Mouse (Mus musculus) adipocyte (in vitro differentiated cells): ENCODE results near the gene Arnt2.

Source experiments
- DNase-seq: peaks from one replicate; pipeline ENCODE4 v3.0.0-alpha.2; 2016; ENCODE audit warnings: low spot score

Arnt2 gene

GRCm38 (mm10) chr7:84397320-84397719 is 12.7 kb downstream of the Arnt2 start:
- DNase-seq: no peak

DNA sequence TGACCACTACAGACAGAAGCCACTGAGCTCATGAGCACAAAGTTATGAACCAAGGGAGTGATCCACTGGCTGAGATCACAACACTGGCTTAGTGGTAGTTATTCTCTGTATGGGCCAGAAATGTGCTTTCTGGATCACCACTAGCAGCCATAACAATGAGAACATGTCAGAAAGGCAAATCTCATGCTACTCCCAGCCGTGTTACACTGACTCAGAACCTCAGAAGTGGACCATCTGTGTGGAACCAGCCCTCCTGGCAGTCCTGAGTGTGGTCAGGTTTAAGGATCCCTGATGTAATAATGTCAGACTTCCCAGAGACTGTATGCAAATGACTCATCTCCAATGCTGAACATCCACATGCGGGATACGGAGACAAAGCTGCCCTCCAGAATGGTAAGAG is 13.4 kb downstream of the Arnt2 start:
- DNase-seq: no peak

- no peak for DNase-seq
Measured at GRCm38 (mm10) chr7:84387826-84388225, 22.1 kb downstream of the Arnt2 start.

DNA sequence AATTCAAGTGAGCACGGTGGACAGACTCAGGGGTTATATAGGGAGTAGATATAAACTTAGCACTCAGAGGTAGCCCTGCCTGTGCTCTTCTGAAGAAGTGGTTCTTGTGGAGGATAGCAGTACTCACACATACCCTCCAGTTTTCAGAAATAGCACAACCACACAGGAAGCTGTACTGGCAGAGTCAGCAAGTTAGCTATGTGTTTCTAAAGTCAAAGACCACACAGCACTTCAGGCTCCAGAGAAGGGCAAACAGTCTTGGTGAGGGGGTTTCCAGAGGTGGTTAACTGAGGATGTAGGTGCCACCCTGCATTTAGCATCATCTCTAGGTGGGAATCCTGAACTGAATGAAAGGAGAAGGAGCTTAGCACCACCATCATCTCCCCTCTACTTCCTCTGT is 23.5 kb downstream of the Arnt2 start:
- DNase-seq: no peak

GRCm38 (mm10) chr7:84384778-84385177 is 25.2 kb downstream of the Arnt2 start:
- DNase-seq: no peak

DNA sequence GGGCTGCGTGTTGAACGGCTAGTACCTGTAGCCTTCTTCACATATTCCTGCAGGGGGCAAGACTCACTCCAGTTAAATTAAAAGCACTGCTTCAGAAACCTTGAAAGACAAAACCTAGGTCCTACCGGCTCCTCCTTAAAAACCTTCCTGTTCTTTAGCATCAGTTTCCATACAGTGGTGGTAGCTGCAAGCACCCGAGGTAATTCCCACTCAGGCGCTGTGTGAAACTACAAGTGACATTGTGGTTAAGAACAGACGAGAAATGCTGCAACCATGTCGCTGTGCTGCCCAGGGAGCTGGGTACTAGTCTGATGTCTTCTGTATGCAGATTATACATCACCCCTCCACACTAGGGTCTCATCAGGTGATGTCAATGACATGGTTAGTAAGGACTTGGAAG is 25.9 kb downstream of the Arnt2 start:
- no peak for DNase-seq

GRCm38 (mm10) chr7:84382346-84382745 is 27.6 kb downstream of the Arnt2 start:
- no peak for DNase-seq

DNA sequence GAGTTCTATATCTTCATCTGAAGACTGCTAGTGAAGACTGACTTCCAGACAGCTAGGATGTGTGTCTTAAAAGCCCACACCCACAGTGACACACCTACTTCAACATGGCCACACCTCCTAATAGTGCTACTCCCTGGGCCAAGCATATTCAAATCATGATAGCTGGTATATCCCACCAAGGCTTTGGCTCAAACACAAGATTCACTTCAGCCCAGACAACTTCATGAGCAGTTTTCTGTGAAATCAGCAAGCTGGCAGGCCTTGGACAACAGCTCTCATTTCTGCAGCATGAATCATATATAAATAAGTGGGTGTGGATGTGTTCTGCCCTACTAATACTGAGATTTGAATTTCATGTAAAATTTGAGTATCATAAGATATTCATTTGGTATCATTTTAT is 29.2 kb downstream of the Arnt2 start:
- DNase-seq: no peak

DNA sequence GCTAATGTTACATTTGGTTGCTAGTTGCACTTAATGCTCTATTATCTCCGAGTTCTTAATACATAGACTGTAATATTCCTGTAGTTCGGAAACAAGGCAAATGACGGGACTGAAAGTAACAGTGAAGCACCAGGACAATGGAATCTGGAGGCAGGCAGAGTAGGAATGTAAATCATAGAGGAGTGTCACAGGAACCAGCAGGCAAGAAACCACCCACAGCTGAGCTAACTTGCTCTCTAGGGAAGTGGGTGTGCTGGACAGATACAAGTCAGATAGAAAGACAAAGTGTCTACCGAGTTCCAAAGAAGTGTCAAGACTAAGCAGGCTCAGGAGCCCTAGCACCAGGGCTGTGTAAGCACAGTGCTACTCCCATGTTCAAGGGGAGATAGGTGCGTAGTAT is 32.6 kb downstream of the Arnt2 start:
- no peak for DNase-seq

DNA sequence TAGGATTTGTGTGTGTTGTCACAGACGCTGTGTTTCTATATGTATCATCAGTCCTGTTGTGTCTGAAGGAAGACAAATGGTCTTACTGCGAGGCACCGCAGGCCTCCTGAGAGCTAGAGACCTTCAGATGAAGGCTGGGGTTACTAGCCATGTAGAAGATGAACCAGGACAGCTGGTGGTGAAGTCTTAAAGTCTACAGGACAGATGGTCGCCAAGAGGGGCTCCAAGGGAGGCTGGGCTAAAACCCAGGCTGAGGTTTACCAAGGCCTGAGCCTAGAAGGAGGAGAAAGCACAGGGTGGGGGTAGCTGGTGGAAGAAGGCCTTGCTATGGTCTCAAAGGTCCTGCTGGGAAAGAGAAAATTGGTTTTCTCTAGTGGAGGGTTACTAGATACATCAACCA is 36.3 kb downstream of the Arnt2 start:
- no peak for DNase-seq

- DNase-seq: no peak
Measured at GRCm38 (mm10) chr7:84372871-84373270, 37.1 kb downstream of the Arnt2 start.

DNA sequence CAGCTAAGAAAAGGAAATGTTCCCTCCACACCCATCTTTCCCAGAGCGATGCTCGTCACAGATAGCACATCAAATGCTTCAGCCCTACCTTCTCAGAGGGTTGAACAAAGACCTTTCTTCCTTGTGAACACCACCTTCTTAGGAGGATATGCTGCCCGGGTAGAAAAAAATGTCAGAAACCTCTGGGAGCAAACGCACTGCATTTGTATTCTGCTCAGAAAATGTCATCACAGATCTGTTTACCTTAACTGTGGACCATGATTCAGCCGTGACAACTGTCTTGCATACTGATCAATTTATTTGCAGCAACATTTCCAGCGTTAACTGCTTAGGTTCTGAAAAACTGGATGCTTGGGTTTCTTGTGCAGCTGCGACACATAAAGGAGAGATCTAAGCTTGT is 37.7 kb downstream of the Arnt2 start:
- DNase-seq: no peak

DNA sequence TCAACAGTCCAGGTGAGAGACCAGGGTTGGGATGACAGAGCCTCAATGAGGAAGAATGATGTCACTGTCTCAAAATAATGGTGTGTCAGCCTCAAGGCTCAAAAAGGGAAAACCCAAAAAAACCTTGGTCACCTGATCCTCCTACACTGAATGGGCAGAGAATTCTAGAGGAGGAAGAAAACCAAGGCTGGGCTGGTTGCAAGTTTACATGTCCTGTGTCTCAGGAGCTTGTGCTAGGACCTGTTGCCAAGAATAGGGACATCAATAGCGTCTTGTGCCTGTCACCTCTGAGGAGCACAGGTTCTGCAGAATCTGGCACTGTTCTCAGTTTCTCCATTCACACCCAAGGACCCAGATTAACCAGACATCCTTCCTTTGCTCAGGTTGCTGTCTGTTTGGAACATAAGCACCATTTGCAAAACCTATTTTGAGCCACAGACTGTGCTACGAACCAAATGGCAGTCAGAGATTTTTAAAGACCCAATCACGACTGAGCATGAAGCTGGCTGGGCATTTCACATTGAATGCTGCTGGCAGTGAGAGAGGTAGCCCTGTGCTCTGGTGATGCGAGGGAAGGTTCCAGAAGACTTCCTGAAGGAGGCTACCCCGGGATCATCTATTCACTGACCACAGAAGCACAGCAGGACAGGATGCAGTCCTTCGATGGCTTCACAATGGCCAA is 38.9 kb downstream of the Arnt2 start:
- no peak for DNase-seq

- DNase-seq: no peak
Measured at GRCm38 (mm10) chr7:84366251-84366650, 43.7 kb downstream of the Arnt2 start.

- no peak for DNase-seq
Measured at GRCm38 (mm10) chr7:84362711-84363110, 47.3 kb downstream of the Arnt2 start.

GRCm38 (mm10) chr7:84361086-84361684 is 48.8 kb downstream of the Arnt2 start:
- DNase-seq: no peak

- DNase-seq: peak; percentile 21
Measured at GRCm38 (mm10) chr7:84358426-84358825, 51.5 kb downstream of the Arnt2 start.

DNA sequence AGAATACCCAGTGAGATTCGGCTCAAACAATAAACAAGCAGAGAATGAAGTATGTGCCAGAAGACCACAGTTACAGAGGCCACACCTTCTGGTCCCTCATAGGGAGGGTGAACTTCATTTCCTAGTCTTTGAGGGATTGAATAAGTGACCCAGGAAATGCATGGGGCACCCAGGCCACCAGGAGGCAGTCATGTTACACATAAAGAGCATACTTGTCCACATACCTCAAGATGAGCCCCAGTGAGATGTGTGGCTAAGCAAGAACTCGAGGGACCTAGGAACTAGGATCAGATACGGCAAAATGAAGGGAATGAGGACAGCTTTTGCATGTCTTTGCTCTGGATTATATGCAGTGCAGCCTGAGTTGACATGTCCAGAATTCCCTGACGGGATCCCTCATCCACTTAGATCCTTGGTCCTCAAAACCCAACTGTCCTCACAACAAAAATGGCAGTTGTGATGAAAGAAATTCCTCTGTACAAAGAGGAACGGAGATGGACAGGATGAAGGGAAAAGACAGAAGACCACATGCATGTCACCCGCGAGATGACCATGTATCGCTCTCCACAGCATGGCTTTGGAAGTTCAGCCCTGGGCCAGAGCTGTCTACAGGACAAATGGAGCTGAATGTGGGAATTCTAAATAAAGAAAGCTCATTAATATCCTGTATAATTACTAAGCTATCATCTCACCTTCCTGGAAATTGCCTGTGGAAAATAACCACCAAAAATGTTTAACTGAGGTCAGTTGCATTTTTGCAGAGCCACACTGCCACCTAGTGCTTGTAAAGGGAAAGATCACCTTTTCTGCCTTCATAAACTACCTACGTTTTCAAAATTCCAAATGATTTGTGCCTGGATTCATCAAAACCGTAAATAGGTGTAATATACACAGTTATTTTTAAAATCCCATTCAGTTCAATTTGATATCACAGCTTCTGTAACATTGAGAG is 54.1 kb downstream of the Arnt2 start:
- peak; percentile 58 for DNase-seq

- no peak for DNase-seq
Measured at GRCm38 (mm10) chr7:84354890-84355289, 55.1 kb downstream of the Arnt2 start.

- DNase-seq: no peak
Measured at GRCm38 (mm10) chr7:84350529-84350928, 59.4 kb downstream of the Arnt2 start.

- DNase-seq: no peak
Measured at GRCm38 (mm10) chr7:84349976-84350375, 60.0 kb downstream of the Arnt2 start.

DNA sequence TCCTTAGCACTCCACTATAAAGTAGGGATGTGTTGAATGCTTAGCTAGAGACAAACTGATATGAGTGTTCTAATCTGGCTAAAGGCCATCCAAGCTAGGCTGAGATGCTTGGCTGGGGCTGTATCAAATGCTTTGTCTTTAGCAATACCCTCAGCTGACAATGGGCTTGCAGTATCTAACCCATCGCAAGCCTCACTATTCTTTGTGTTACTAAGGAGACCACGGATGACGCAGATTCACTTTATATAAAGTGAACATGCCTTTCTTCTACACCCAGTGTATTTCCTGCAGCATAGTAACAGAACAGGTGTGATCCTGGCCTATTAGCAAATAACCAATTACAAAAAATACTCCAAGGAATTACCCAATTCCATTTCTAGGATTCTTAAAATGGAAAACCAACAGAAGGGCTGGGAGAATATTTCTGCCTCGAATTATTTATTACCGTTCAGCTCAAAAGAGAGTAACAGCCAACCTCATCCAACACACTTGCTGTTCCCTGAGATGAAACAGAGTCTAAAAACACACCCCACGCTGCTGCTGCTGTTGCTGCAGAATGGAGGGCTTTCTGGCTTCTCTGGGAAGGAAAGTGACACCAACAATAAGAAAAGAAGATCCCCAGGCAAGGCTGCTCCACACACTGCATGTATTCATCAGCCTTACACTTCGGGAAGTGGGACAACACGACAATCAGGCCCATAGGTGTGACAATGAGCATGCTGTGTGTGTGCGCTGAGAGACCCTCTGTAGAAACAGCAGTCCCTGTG is 61.6 kb downstream of the Arnt2 start:
- DNase-seq: no peak
